Mouse (Mus musculus): ENCODE measurements around the gene Gtf3a. TPM values are rescaled to one million over a fixed set of nuclear protein-coding genes. Genes with fewer than 3 reads are reported as not detected.
"Not testable (repeated sequence)": the region's sequence is repeated elsewhere in the genome, so short reads cannot be mapped to it uniquely, and the experiment has no call there.

Gene Gtf3a
- total RNA-seq, 1 experiment from 2014 or later = 32.3 TPM

DNA sequence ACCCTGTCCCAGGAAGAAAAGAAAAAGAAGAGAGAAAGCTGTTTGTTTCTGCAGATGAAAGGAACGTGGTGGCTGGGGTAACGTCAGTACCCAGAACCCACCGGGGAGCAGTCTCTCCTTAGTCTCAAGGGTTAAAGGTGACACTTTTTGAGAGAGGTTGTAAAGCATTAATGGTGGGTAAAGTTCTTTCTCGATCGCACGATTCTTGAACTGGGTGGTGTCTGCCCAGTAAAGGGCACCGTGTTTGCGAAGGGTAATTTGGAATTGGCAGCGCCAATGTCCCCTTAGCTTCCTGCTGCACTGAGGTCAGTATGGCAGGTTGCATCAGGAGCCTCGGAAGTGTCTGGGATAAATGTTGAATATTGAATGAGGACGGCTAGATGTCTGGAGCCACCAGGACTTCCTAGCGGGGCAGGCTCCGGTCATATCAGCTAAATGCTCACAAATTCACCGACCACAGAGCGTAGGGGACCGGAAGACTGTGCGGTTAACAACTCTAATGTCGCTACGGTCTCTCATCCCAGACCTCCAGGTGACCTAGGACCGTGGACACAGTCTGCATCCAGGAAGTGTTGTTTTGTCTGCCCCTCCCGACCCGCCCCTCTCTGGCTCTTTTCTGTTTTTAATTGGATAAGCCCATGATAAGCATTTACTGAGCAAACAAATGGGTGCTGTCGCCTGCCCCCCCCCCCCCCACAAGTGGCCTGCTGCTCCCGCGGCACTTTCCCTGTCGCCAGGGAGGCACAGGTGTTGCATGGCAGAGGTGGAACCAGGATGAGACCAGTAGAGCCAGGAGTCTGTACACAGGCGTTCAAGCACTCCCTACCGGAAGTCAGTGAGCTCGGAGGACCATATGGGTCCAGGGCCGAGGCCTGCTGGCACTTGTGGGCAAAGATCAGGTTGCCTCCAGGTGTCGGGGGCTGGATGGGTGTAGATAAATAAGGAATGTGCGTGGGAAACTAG is 10.6 kb upstream of the Gtf3a start:
- DNase-seq = no peak

DNA sequence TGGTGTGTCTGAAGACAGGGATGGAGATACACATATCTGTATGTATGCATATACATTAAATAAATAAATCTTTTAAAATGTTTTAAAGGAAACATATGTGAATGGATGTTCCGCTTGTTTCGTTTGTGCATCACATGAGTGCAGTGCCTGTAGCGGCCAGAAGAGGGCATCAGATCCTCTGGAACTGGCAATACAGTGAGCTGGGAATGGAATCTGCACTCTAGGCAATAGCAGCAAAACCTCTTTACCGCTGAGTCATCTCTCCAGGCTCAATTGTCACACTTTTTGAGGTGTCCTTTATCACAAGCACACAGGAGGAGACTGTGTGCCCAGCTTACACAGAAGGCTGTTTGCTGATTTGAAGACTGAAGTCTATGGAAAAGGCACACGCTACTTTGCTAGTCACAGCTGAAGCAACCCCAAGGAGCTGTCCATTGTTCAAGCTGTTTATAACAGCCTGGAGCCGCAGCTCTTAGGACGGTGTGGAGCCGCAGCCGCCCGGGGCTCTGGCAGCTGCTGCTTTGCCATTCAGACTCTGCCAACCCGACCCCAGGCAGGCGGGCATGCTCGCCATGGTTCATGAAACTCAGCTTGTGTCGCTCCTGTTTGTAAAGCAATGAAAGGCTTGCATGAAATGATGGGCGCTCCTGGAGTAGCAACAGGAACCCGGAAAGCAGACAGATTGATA is 9.2 kb upstream of the Gtf3a start:
- peak; percentile 32 for DNase-seq

DNA sequence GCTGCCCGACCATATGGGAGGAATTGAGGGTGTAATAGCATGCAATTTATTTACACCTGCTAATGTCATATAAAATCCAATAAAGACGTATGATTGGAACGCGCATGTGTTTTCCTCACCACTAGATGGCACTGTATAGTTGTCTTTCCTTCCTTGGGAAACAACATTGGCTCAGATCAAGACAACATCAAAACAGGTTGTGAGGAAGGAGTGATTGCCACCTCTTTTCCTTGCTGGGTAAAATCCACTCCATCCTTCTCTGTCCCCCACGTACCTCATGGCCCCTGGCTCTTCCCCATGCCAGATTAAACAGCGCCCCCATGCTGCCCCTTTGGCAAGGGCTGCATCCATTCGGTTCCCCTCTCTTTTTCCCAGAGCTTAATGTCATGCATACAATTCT is 8.2 kb upstream of the Gtf3a start:
- DNase-seq = peak; percentile 29

DNA sequence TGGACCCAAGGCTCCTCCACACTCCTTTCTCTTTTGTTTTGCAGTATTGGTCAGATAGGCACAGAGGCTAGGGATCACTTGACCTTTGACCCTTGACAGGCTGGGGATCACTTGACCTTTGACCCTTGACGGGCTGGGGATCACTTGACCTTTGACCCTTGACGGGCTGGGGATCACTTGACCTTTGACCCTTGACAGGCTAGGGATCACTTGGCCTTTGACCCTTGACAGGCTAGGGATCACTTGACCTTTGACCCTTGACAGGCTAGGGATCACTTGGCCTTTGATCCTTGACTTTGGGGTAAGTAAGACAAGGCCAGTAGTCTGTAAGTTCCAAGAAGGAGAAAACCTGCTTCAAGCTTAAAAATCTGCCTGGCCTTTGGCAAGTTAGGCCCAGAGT is 6.5 kb upstream of the Gtf3a start:
- DNase-seq = not testable (repeated sequence)

GRCm38 (mm10) chr5:146942965-146943364 is 5.5 kb upstream of the Gtf3a start:
- DNase-seq = no peak

DNA sequence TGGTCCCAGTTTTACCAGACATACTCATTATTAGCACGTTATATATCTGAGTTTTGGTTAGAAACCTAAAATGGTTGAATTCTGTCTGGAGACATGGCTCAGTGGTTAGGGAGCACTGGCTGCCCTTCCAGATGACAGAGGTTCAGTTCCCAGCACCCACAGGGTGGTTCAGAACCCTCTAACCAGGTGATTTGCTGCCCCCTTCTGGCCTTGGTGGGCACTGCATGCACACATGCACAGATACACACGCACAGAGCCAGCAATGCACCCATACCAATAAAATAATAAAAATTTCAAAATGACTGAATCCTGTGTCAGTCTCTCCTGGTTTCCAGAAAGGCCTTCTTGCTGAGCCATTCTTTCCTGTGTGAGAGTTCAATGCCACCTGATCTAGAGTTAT is 3.9 kb upstream of the Gtf3a start:
- no peak for DNase-seq

- DNase-seq = no peak
These were observed 1.8 kb upstream of the Gtf3a start for GRCm38 (mm10) chr5:146946682-146947081.

GRCm38 (mm10) chr5:146947497-146947896 is 960 bp upstream of the Gtf3a start:
- no peak for DNase-seq

DNA sequence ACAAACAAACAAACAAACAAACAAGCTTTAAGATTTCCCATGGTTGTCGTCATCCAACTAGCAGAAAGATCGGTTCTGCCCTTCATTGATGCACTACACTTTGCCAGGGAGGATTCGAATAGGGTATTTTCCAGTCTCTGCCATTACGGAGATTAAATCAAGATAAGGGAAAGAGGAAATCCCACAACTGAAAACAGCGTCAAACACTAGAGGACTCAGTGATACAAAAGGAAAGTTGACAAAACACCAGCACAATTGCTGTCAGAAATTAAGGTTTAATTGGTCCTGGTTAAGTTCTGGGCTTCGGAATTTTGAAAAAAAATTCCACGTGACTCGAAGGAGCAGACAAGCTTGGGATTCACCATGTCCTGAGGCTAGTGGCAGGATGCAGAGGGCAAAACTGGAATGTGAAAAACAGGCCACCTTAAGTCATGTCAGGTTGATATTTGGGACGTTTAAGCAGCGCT is 383 bp upstream of the Gtf3a start:
- DNase-seq = no peak

DNA sequence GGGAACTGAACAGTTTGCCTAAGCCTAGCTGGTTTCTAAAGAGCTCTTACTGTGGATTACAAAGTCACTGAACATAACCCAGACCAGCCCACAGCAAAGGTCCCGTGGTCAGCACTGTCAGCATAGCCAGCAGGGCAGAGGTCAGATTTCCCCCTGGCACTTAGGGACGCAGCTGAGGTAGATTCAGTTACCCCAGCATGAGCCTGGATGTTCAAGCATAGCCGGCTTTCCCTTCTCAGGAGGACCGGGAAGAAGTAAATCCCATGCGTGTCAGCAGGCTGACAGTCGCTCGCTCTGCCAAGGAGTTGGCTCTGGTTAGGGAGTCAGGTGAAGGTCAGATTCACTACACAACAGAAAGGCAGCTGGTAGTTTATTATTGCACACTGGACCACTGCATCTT is 6.1 kb downstream of the Gtf3a start:
- peak; percentile 29 for DNase-seq

DNA sequence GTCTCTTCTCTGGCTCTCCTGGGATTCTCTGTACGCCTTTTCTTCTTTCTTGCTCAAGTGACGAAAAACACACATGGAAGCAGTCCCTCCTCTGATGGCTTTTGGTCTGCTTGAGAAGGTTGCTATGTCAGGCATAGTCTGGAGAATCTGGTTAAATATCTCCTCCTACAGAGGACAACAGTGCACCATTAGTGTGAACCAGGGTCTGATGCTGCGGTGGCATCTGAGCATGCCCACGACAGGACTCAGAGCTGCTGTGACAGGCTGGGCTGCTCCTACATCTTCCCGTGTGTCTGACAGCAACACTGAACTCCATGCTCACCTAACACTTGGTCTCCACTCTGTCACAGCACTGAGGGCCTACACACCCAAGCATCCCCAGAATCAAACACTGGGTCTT is 7.2 kb downstream of the Gtf3a start:
- DNase-seq = no peak

GRCm38 (mm10) chr5:146956678-146957077 is 8.2 kb downstream of the Gtf3a start:
- DNase-seq = no peak

- peak; percentile 89 for DNase-seq
These were observed 14.9 kb downstream of the Gtf3a start, which contains the start of gene Mtif3 for GRCm38 (mm10) chr5:146963118-146963936. TSS of gene Mtif3 (minus strand) at chr5:146963800.

DNA sequence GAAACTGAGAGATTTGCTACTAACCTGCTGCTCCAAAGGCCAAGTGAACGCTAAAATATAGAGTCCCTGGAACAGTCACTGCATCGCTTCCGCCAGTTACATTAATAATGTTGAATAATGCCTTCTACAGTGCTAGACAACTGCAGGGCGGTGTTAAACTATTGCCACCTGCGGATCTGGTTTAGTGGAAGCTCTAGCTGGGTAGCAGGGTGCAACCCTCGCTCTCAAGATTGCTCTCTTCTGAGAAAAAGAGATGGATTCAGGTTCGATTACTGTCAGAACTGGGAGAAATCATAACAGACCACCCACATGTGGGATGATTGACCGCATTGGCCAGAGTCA is 15.5 kb downstream of the Gtf3a start:
- no peak for DNase-seq

- no peak for DNase-seq
These were observed 20.4 kb downstream of the Gtf3a start for GRCm38 (mm10) chr5:146968695-146969393.

- DNase-seq = no peak
These were observed 23.5 kb downstream of the Gtf3a start for GRCm38 (mm10) chr5:146971776-146972561.

GRCm38 (mm10) chr5:146973353-146973752 is 24.9 kb downstream of the Gtf3a start:
- DNase-seq = no peak

DNA sequence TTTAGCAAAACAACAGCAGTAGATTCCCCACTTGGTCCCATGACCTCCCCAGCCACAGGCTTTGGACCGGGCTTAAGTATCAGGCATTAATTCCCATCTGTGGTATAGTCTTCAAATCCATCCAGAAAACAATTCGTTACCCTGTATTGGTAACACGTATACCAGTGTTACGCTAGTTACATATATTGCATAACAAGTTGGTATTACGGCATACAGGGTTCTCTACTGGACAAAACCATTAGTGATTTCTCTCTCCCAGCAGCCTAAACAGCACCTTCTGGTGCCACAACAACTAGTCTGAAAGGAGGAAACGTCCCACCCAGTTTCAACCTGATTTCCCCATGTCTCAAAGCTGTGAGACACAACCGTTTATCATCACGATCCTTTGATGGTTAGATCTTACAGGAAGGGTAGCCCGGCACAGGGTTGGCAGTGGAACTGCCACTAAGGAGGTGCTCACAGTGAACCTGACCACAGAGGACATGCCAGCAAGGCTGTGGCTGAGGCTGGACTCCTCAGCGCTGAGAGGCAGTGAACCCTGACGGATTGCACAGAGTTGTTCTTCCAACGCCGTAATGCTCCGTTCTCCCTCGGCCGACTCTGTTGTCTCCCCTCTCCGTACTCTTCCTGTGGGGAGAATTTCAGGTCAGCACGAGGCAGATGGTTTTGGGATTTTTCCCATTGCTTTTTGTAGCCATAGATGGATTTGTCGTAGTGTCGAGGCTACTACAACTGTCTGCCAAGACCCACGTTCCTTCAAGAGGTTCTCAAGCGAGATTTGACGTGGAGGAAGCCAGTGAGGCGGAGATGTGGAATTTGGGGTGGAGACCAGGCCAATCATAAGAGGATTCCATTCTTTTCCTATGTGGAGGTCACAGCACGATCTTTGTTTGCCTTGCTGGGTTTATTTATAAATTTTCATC is 25.7 kb downstream of the Gtf3a start:
- DNase-seq = no peak

- no peak for DNase-seq
These were observed 26.3 kb downstream of the Gtf3a start for GRCm38 (mm10) chr5:146974781-146975123.

DNA sequence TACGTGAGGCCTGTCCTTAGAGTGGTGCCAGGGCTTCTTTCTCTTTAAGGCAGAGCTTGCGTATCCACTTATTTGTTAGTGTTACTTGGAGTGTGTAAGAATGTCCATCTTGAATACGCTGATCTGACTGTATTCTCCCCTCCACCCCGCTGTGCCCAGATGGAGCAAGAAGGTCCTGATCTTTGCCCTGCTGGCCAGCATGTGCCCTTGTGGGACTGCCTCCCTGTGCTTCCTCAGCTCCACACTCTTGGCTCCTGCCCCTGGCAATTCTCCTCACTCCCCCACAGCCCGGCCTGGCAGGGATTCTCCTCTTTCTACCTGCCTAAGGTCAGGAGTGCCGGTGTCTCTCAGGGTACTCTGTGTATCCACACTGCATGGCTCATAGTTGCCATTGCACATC is 32.9 kb downstream of the Gtf3a start:
- no peak for DNase-seq
